Mouse (Mus musculus) hindlimb bud, embryonic 11.5 days (tissue): ENCODE measurements at regions not wholly inside any gene's neighbourhood (a gene's known extent, or its start where the extent isn't known, plus 50 kb on each side); places are given as distances from the start of the nearest gene placed in this dataset.

Experiments
- DNase-seq: peaks from one replicate; pipeline ENCODE4 v3.0.0-alpha.2; 2012; ENCODE audit warnings: low read depth, low spot score; ENCODE audit errors: extremely low spot score

- DNase-seq = no peak
Observed at GRCm38 (mm10) chr7:73120276-73120675, 255.0 kb upstream of the Rgma start.

GRCm38 (mm10) chr7:73124976-73125375 is 250.3 kb upstream of the Rgma start:
- DNase-seq = no peak

- DNase-seq = no peak
Observed at GRCm38 (mm10) chr7:73125864-73126263, 249.4 kb upstream of the Rgma start.

GRCm38 (mm10) chr7:73135786-73136185 is 239.5 kb upstream of the Rgma start:
- DNase-seq = no peak

GRCm38 (mm10) chr7:73138269-73138668 is 237.0 kb upstream of the Rgma start:
- DNase-seq = no peak

- DNase-seq = no peak
Observed at GRCm38 (mm10) chr7:73138861-73139493, 236.3 kb upstream of the Rgma start.

GRCm38 (mm10) chr7:73139901-73140300 is 235.4 kb upstream of the Rgma start:
- no peak for DNase-seq

- DNase-seq = no peak
Observed at GRCm38 (mm10) chr7:73141167-73141566, 234.1 kb upstream of the Rgma start.

GRCm38 (mm10) chr7:73143902-73144301 is 231.4 kb upstream of the Rgma start:
- no peak for DNase-seq

- no peak for DNase-seq
Observed at GRCm38 (mm10) chr7:73144846-73145245, 230.5 kb upstream of the Rgma start.

- no peak for DNase-seq
Observed at GRCm38 (mm10) chr7:73147251-73147650, 228.1 kb upstream of the Rgma start.

- DNase-seq = no peak
Observed at GRCm38 (mm10) chr7:73150436-73150835, 224.9 kb upstream of the Rgma start.

- DNase-seq = no peak
Observed at GRCm38 (mm10) chr7:73151586-73152467, 223.5 kb upstream of the Rgma start.

GRCm38 (mm10) chr7:73153668-73154067 is 221.6 kb upstream of the Rgma start:
- no peak for DNase-seq

GRCm38 (mm10) chr7:73158833-73159232 is 216.5 kb upstream of the Rgma start:
- DNase-seq = no peak

GRCm38 (mm10) chr7:73160968-73161367 is 214.3 kb upstream of the Rgma start:
- no peak for DNase-seq

- DNase-seq = no peak
Observed at GRCm38 (mm10) chr7:73163687-73164086, 211.6 kb upstream of the Rgma start.

GRCm38 (mm10) chr7:73165521-73165920 is 209.8 kb upstream of the Rgma start:
- DNase-seq = no peak

- no peak for DNase-seq
Observed at GRCm38 (mm10) chr7:73169416-73169815, 205.9 kb upstream of the Rgma start.

- no peak for DNase-seq
Observed at GRCm38 (mm10) chr7:73172615-73173014, 202.7 kb upstream of the Rgma start.

GRCm38 (mm10) chr7:73183761-73184160 is 191.5 kb upstream of the Rgma start:
- DNase-seq = no peak
